ENCODE assay signal across 33 mouse cellular contexts in the genomic region with DNA sequence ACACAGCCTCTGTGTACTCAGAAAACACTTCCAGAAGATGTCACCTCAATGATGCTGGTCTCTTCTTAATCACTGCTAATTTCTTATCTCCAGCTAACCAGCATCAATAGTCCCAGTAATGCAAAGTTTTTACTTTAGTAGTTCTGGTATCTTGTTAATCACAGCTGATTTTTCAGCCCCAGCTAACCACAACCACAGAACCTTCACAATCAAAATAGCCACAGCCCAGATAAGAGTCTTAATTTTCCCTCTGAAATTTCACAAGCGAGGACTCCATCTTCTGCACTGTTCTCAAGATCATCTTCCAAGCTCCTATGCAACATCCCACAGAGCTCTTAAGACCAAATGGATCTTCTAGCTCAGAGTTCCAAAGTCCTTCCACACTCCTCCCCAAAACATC. TPM values are rescaled to one million over a fixed set of nuclear protein-coding genes. Genes with fewer than 3 reads are reported as not detected.
"Had no signal": no experiment of that assay in that cellular context is flagged by ENCODE, and none has a peak within 500 bp of the region (broad histone marks: within the 10 kb centered on the region; RNA-seq: fewer than 3 reads in every experiment).

No protein-coding gene starts in this region.

RNA-seq across cellular contexts. Expression of gene Mpzl2, which starts 1.8 kb away (rescaled TPM):
- total RNA-seq: megakaryocyte progenitor cell, adult 5-6 weeks; megakaryocyte-erythroid progenitor cell, adult 5-6 weeks; monocyte, adult 5-6 weeks had no signal
- polyA plus RNA-seq: macrophage, myocyte had no signal

RNA-seq across cellular contexts. Expression of gene Mpzl3, which starts 17.2 kb away (rescaled TPM):
- total RNA-seq: megakaryocyte-erythroid progenitor cell, adult 5-6 weeks had no signal

RNA-seq across cellular contexts. Expression of gene Cd3e, which starts 28.4 kb away (rescaled TPM):
- total RNA-seq: left cerebral cortex, postnatal 10 days; left cerebral cortex, postnatal 14 days; left cerebral cortex, postnatal 25 days; left cerebral cortex, postnatal 36 days; left cerebral cortex, postnatal 4 days; megakaryocyte progenitor cell, adult 5-6 weeks; midbrain, postnatal 0 days had no signal
- polyA plus RNA-seq: limb, embryonic 10.5 days; limb, embryonic 11.5 days; limb, embryonic 13.5 days; liver, embryonic 11.5 days; liver, embryonic 12.5 days; liver, embryonic 13.5 days; liver, embryonic 14.5 days; liver, embryonic 15.5 days; liver, embryonic 16.5 days; liver, postnatal 0 days; lung, embryonic 14.5 days; macrophage; midbrain, embryonic 10.5 days; midbrain, embryonic 11.5 days; midbrain, embryonic 12.5 days; midbrain, embryonic 13.5 days; midbrain, embryonic 14.5 days; midbrain, embryonic 16.5 days; myocyte; neural tube, embryonic 11.5 days; neural tube, embryonic 12.5 days had no signal

RNA-seq across cellular contexts. Expression of gene Jaml, which starts 41.2 kb away (rescaled TPM):
- total RNA-seq: midbrain, postnatal 0 days had no signal
- polyA plus RNA-seq: liver, embryonic 12.5 days; myocyte had no signal

RNA-seq across cellular contexts. Expression of gene Cd3d, which starts 56.2 kb away (rescaled TPM):
- total RNA-seq: left cerebral cortex, postnatal 10 days; left cerebral cortex, postnatal 14 days; left cerebral cortex, postnatal 25 days; left cerebral cortex, postnatal 36 days; left cerebral cortex, postnatal 4 days; midbrain, postnatal 0 days had no signal
- polyA plus RNA-seq: limb, embryonic 10.5 days; limb, embryonic 11.5 days; limb, embryonic 12.5 days; limb, embryonic 13.5 days; limb, embryonic 14.5 days; liver, embryonic 11.5 days; liver, embryonic 12.5 days; liver, embryonic 13.5 days; lung, embryonic 14.5 days; midbrain, embryonic 10.5 days; midbrain, embryonic 11.5 days; midbrain, embryonic 12.5 days; midbrain, embryonic 13.5 days; midbrain, embryonic 14.5 days; midbrain, embryonic 15.5 days; midbrain, embryonic 16.5 days; midbrain, postnatal 0 days; myocyte; neural tube, embryonic 11.5 days; neural tube, embryonic 12.5 days had no signal
